Mouse (Mus musculus) E14TG2a.4 (cell line): ENCODE results near the gene Ndufb11.

Experiments
- CTCF ChIP-seq: conservative IDR thresholded peaks from 2 replicates; pipeline ENCODE4 v1.5.1; 2014; ENCODE audit warnings: low read length
- NANOG ChIP-seq: IDR thresholded peaks from 2 replicates; pipeline ENCODE4 v1.6.1; 2014; ENCODE audit warnings: borderline replicate concordance, low read length, mixed read lengths
- POU5F1 ChIP-seq: IDR thresholded peaks from 2 replicates; pipeline ENCODE4 v1.6.1; 2014; ENCODE audit warnings: low read length, borderline replicate concordance

DNA sequence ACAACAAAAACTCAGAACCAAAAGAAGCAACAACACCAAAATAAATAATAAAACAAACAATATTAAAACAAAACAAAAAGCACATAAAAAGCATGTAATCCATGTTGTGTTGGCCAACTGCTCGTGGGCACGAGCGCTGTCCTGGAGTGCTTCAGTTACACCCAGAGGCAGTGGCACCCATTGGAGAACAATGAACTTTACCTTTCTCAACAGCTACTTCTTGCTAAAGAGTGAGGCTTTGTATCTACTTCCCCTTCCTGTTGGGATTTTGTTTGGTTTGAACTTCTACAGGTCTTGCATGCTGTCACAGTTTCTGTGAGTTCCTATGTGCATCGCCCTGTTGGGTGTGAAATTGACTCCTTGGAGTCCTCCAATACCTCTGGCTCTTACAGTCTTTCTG lies 8.9 kb downstream of the Ndufb11 start:
- no peak for TF ChIP-seq CTCF
- no peak for TF ChIP-seq POU5F1
- no peak for TF ChIP-seq NANOG
